Mouse (Mus musculus): ENCODE measurements around the gene Fgfr2. TPM values are rescaled to one million over a fixed set of nuclear protein-coding genes. Genes with fewer than 3 reads are reported as not detected.

The Fgfr2 gene
- polyA plus RNA-seq, 1 experiment = 0.17 TPM

DNA sequence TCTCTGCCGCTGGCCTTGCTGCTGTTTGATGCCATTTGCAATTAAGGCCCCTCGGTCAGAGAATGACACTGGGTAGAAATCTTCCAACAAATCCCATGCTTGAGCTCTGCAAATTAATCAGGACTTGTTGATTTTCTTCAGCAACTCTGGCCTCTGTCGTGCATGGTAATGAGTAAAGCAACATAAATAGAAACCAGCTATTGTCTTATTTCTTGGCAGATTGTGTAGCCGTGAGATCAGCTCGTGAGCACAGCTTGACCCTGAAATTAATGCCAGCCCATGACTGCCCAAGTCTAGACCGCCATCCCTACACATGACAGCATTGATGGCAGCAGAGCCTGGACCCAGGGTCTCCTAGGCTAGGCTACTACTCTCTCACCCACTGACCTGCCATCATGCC, 994.5 kb downstream of the Fgfr2 start:
- H3K36me3 ChIP-seq (ENCODE audit: control insufficient read depth, insufficient read depth) = no peaks in the 10 kb centered on the region
- no peak overlapping the region for H3ac ChIP-seq (ENCODE audit: control insufficient read depth, insufficient read length)
- H3K79me2 ChIP-seq (ENCODE audit: control insufficient read depth, insufficient read depth) = no peaks in the 10 kb centered on the region
- TF ChIP-seq POLR2AphosphoS2 (IDR thresholded peaks at IDR 0.05; ENCODE audit: insufficient read length, low read depth) = no peak
- TF ChIP-seq POLR2A (IDR thresholded peaks at IDR 0.05; ENCODE audit: insufficient read length, low read depth) = no peak
- no peak for TF ChIP-seq TCF12 (IDR thresholded peaks at IDR 0.05; ENCODE audit: insufficient read depth, poor library complexity, severe bottlenecking)
- TF ChIP-seq TCF3 (IDR thresholded peaks at IDR 0.05; ENCODE audit: insufficient read length, low read depth) = no peak
- no peak for TF ChIP-seq MAX (IDR thresholded peaks at IDR 0.05; ENCODE audit: low read depth)
- no peak for TF ChIP-seq REST (IDR thresholded peaks at IDR 0.05; ENCODE audit: insufficient read depth, insufficient read length)
- no peak for TF ChIP-seq USF1 (IDR thresholded peaks at IDR 0.05; ENCODE audit: low read depth)
- no peak for TF ChIP-seq CEBPB (IDR thresholded peaks at IDR 0.05; ENCODE audit: insufficient read depth, poor library complexity, severe bottlenecking)
- no peak for TF ChIP-seq E2F4 (IDR thresholded peaks at IDR 0.05; ENCODE audit: insufficient read depth)
- no peak for TF ChIP-seq MYOD1 (IDR thresholded peaks at IDR 0.05; ENCODE audit: control insufficient read depth in 1 of 3, insufficient read length in 2 of 3, low read depth in 2 of 3)
- TF ChIP-seq SRF (IDR thresholded peaks at IDR 0.05; ENCODE audit: control insufficient read depth, insufficient read length, low read depth) = no peak
- TF ChIP-seq MYOG (IDR thresholded peaks at IDR 0.05; ENCODE audit: control insufficient read depth in 1 of 3, insufficient read depth in 1 of 3, insufficient read length in 2 of 3, low read depth in 2 of 3) = no peak
- H3K4me3 ChIP-seq = no peak overlapping the region
- no peaks in the 10 kb centered on the region for H3K27me3 ChIP-seq (ENCODE audit: control insufficient read depth, insufficient read depth, insufficient read length)
- H3K4me2 ChIP-seq (ENCODE audit: low read depth) = no peak overlapping the region

DNA sequence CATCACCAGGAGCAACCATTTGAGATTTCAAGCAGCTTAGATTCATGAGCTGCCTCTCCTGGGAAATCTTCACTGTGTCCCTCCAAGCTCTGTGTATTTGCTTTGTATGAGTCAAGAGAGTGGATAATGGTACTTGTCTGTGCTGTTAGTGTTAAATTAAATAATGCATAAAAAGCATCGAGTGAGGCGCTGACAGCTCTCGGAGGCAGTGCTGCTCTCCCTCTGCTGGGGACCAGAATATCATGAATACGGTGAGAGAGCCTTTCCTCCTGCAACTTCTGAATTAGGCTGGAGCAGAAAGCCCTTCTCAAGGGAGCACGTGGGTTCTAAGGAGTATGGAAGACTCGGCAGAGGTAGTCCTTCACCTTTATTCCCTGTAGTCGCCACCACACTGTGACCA, 998.2 kb downstream of the Fgfr2 start:
- Histone ChIP-seq H3K4me3 (no peak overlapping the region), H3K79me2 (ENCODE audit: control insufficient read depth, insufficient read depth) (no peaks in the 10 kb centered on the region), H3K36me3 (ENCODE audit: control insufficient read depth, insufficient read depth) (no peaks in the 10 kb centered on the region), H3K4me2 (ENCODE audit: low read depth) (no peak overlapping the region), H3K27me3 (ENCODE audit: control insufficient read depth, insufficient read depth, insufficient read length) (no peaks in the 10 kb centered on the region), H3ac (ENCODE audit: control insufficient read depth, insufficient read length) (no peak overlapping the region)
- TF ChIP-seq MAX (IDR thresholded peaks at IDR 0.05; ENCODE audit: low read depth) (no peak), TCF3 (IDR thresholded peaks at IDR 0.05; ENCODE audit: insufficient read length, low read depth) (no peak), USF1 (IDR thresholded peaks at IDR 0.05; ENCODE audit: low read depth) (no peak), POLR2AphosphoS2 (IDR thresholded peaks at IDR 0.05; ENCODE audit: insufficient read length, low read depth) (no peak), POLR2A (IDR thresholded peaks at IDR 0.05; ENCODE audit: insufficient read length, low read depth) (no peak), MYOG (IDR thresholded peaks at IDR 0.05; ENCODE audit: control insufficient read depth in 1 of 3, insufficient read depth in 1 of 3, insufficient read length in 2 of 3, low read depth in 2 of 3) (no peak), MYOD1 (IDR thresholded peaks at IDR 0.05; ENCODE audit: control insufficient read depth in 1 of 3, insufficient read length in 2 of 3, low read depth in 2 of 3) (no peak), TCF12 (IDR thresholded peaks at IDR 0.05; ENCODE audit: insufficient read depth, poor library complexity, severe bottlenecking) (no peak), E2F4 (IDR thresholded peaks at IDR 0.05; ENCODE audit: insufficient read depth) (no peak), CEBPB (IDR thresholded peaks at IDR 0.05; ENCODE audit: insufficient read depth, poor library complexity, severe bottlenecking) (no peak), REST (IDR thresholded peaks at IDR 0.05; ENCODE audit: insufficient read depth, insufficient read length) (no peak), SRF (IDR thresholded peaks at IDR 0.05; ENCODE audit: control insufficient read depth, insufficient read length, low read depth) (no peak)

DNA sequence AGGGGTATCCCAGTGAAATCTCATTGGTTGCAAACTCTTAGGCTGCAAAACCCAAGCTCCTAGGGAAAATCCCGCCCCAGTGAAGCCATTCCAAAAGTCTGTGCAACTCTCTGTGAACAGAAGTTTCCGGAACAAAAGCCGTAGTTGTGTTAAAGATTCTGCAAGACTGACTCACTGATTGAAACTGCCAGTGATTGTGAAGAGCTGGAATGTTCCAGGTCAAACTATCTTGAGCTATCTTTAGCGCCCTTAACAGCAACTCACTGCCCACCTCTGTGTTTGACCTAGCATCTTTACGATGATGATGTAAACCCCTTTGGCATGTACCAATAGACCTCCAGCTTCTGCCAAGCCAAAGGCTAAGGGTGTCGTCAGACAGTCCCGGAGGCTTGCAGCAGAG, 999.9 kb downstream of the Fgfr2 start:
- Histone ChIP-seq H3ac (ENCODE audit: control insufficient read depth, insufficient read length) (no peak overlapping the region), H3K4me3 (no peak overlapping the region), H3K36me3 (ENCODE audit: control insufficient read depth, insufficient read depth) (no peaks in the 10 kb centered on the region), H3K27me3 (ENCODE audit: control insufficient read depth, insufficient read depth, insufficient read length) (no peaks in the 10 kb centered on the region), H3K4me2 (ENCODE audit: low read depth) (no peak overlapping the region), H3K79me2 (ENCODE audit: control insufficient read depth, insufficient read depth) (no peaks in the 10 kb centered on the region)
- no peak for TF ChIP-seq POLR2AphosphoS2 (IDR thresholded peaks at IDR 0.05; ENCODE audit: insufficient read length, low read depth)
- TF ChIP-seq CEBPB (IDR thresholded peaks at IDR 0.05; ENCODE audit: insufficient read depth, poor library complexity, severe bottlenecking) = no peak
- no peak for TF ChIP-seq MYOG (IDR thresholded peaks at IDR 0.05; ENCODE audit: control insufficient read depth in 1 of 3, insufficient read depth in 1 of 3, insufficient read length in 2 of 3, low read depth in 2 of 3)
- no peak for TF ChIP-seq TCF3 (IDR thresholded peaks at IDR 0.05; ENCODE audit: insufficient read length, low read depth)
- TF ChIP-seq E2F4 (IDR thresholded peaks at IDR 0.05; ENCODE audit: insufficient read depth) = no peak
- no peak for TF ChIP-seq USF1 (IDR thresholded peaks at IDR 0.05; ENCODE audit: low read depth)
- no peak for TF ChIP-seq MAX (IDR thresholded peaks at IDR 0.05; ENCODE audit: low read depth)
- TF ChIP-seq SRF (IDR thresholded peaks at IDR 0.05; ENCODE audit: control insufficient read depth, insufficient read length, low read depth) = no peak
- TF ChIP-seq TCF12 (IDR thresholded peaks at IDR 0.05; ENCODE audit: insufficient read depth, poor library complexity, severe bottlenecking) = no peak
- no peak for TF ChIP-seq REST (IDR thresholded peaks at IDR 0.05; ENCODE audit: insufficient read depth, insufficient read length)
- TF ChIP-seq POLR2A (IDR thresholded peaks at IDR 0.05; ENCODE audit: insufficient read length, low read depth) = no peak
- no peak for TF ChIP-seq MYOD1 (IDR thresholded peaks at IDR 0.05; ENCODE audit: control insufficient read depth in 1 of 3, insufficient read length in 2 of 3, low read depth in 2 of 3)

DNA sequence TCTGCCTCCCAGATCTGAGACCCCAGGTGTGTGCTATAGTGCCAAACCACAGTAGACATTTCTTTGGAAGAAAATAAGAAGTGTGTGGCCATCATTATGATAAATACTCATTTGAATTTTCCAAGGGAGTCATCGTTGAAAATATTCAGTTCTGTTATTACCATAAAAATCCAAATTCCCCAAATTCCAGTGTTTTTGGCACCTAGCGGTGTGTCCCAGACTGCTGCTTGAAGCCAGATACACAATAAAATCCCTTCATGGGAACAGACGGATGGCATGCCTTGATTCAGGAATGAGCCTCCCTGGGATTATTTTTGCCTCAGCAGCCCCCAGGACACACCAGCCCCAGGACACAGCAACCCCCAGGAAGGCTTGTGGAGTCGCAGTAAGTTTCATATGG, 1003.3 kb downstream of the Fgfr2 start:
- no peak for TF ChIP-seq TCF3 (IDR thresholded peaks at IDR 0.05; ENCODE audit: insufficient read length, low read depth)
- TF ChIP-seq TCF12 (IDR thresholded peaks at IDR 0.05; ENCODE audit: insufficient read depth, poor library complexity, severe bottlenecking) = no peak
- TF ChIP-seq POLR2A (IDR thresholded peaks at IDR 0.05; ENCODE audit: insufficient read length, low read depth) = no peak
- H3K36me3 ChIP-seq (ENCODE audit: control insufficient read depth, insufficient read depth) = no peaks in the 10 kb centered on the region
- no peaks in the 10 kb centered on the region for H3K27me3 ChIP-seq (ENCODE audit: control insufficient read depth, insufficient read depth, insufficient read length)
- H3K4me2 ChIP-seq (ENCODE audit: low read depth) = no peak overlapping the region
- no peak overlapping the region for H3K4me3 ChIP-seq
- H3ac ChIP-seq (ENCODE audit: control insufficient read depth, insufficient read length) = no peak overlapping the region
- no peaks in the 10 kb centered on the region for H3K79me2 ChIP-seq (ENCODE audit: control insufficient read depth, insufficient read depth)

DNA sequence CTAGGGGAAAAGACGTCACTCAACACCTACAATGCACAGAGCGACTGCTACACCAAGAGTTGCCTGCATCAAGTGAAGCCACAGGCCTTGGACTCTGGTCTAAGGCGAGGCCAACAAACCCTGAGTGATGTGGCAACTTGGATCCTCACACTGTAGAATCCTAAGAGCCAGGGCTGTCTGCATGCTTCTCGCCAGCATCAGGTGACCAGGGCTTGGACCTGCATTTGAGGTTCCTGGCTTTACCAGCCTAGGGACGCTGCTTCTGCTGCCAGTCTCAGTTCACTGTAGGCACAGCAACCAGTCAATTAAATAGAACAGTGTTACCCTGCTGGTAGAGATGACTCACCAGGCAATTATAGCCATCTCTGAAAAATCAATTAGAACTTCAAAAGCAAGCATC, 1011.4 kb downstream of the Fgfr2 start:
- Histone ChIP-seq H3K4me3 (no peak overlapping the region), H3K79me2 (ENCODE audit: control insufficient read depth, insufficient read depth) (no peaks in the 10 kb centered on the region)

More for the DNA sequence above, 1011.4 kb downstream of the Fgfr2 start:
- H3ac ChIP-seq (ENCODE audit: control insufficient read depth, insufficient read length) = no peak overlapping the region
- H3K27me3 ChIP-seq (ENCODE audit: control insufficient read depth, insufficient read depth, insufficient read length) = no peaks in the 10 kb centered on the region
- H3K4me2 ChIP-seq (ENCODE audit: low read depth) = no peak overlapping the region
- no peaks in the 10 kb centered on the region for H3K36me3 ChIP-seq (ENCODE audit: control insufficient read depth, insufficient read depth)
- TF ChIP-seq MYOD1 (IDR thresholded peaks at IDR 0.05; ENCODE audit: control insufficient read depth in 1 of 3, insufficient read length in 2 of 3, low read depth in 2 of 3) (no peak), POLR2A (IDR thresholded peaks at IDR 0.05; ENCODE audit: insufficient read length, low read depth) (no peak), TCF3 (IDR thresholded peaks at IDR 0.05; ENCODE audit: insufficient read length, low read depth) (no peak), CEBPB (IDR thresholded peaks at IDR 0.05; ENCODE audit: insufficient read depth, poor library complexity, severe bottlenecking) (no peak), TCF12 (IDR thresholded peaks at IDR 0.05; ENCODE audit: insufficient read depth, poor library complexity, severe bottlenecking) (no peak), POLR2AphosphoS2 (IDR thresholded peaks at IDR 0.05; ENCODE audit: insufficient read length, low read depth) (no peak), MYOG (IDR thresholded peaks at IDR 0.05; ENCODE audit: control insufficient read depth in 1 of 3, insufficient read depth in 1 of 3, insufficient read length in 2 of 3, low read depth in 2 of 3) (no peak), MAX (IDR thresholded peaks at IDR 0.05; ENCODE audit: low read depth) (no peak), SRF (IDR thresholded peaks at IDR 0.05; ENCODE audit: control insufficient read depth, insufficient read length, low read depth) (no peak), E2F4 (IDR thresholded peaks at IDR 0.05; ENCODE audit: insufficient read depth) (no peak), REST (IDR thresholded peaks at IDR 0.05; ENCODE audit: insufficient read depth, insufficient read length) (no peak), USF1 (IDR thresholded peaks at IDR 0.05; ENCODE audit: low read depth) (no peak)
